Mouse (Mus musculus): ENCODE measurements around the gene Camk1d.

DNA sequence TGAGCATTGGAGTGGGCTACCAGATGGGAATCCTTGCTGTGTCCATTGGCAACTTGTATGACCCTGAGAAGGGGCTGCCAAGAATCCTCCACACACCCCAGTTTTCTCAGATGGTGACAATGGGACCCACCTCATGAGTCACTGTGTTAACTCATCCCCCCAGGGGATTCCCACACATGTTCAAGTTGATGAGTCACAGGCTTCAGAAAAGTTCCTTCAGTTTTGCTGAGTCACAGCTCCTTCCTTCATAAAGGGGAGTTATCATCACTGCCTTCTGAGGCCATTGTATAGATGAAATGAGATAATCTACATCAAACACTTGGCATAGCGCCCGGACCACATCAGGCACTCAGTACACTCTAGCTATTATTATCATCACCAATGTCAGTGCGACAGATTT lies 99.4 kb downstream of the Camk1d start:
- TF ChIP-seq CTCF (IDR thresholded peaks at IDR 0.05; ENCODE audit: low read depth) (no peak), EP300 (optimal IDR thresholded peaks at IDR 0.05) (no peak)
